Mouse (Mus musculus) forebrain, postnatal 0 days (tissue): Measurements from ENCODE around the gene Sec16b. TPM values are rescaled to one million over a fixed set of nuclear protein-coding genes. Genes with fewer than 3 reads are reported as not detected.

Experiments used
- ATAC-seq: fragments of 200-750 bp; cut with Nextera tagmentation; 2 replicates; pipeline ENCODE4 v1.8.0; 2017; ENCODE audit warnings: mild to moderate bottlenecking, moderate library complexity
- DNase-seq: peaks from one replicate; pipeline ENCODE4 v3.0.0-alpha.2; 2015
- H3K27ac ChIP-seq: fragments of 300-500 bp; sonication (generic); 2 replicates; pipeline ENCODE4 v1.5.1; 2014; ENCODE audit warnings: low read depth, mild to moderate bottlenecking, antibody characterized with exemption, low read length, moderate library complexity, mixed read lengths
- H3K27me3 ChIP-seq: fragments of 300-500 bp; sonication (generic); 2 replicates; pipeline ENCODE4 v1.6.1; 2014; ENCODE audit warnings: mild to moderate bottlenecking, low read length, mixed read lengths; ENCODE audit not compliant: insufficient read depth
- H3K36me3 ChIP-seq: fragments of 300-500 bp; sonication (generic); 2 replicates; pipeline ENCODE4 v1.6.1; 2014; ENCODE audit warnings: mild to moderate bottlenecking, moderate library complexity; ENCODE audit not compliant: insufficient read depth
- H3K4me1 ChIP-seq: fragments of 300-500 bp; sonication (generic); 2 replicates; pipeline ENCODE4 v1.6.1; 2014; ENCODE audit warnings: antibody characterized with exemption; ENCODE audit not compliant: insufficient read depth
- H3K4me2 ChIP-seq: fragments of 300-500 bp; sonication (generic); 2 replicates; pipeline ENCODE4 v1.6.1; 2014; ENCODE audit warnings: low read depth, mild to moderate bottlenecking, moderate library complexity
- H3K4me3 ChIP-seq: fragments of 300-500 bp; sonication (generic); 2 replicates; pipeline ENCODE4 v1.5.1; 2014; ENCODE audit warnings: low read depth, low read length, mixed read lengths
- H3K9ac ChIP-seq: fragments of 300-500 bp; sonication (generic); 2 replicates; pipeline ENCODE4 v1.6.1; 2014; ENCODE audit warnings: mild to moderate bottlenecking
- H3K9me3 ChIP-seq: fragments of 300-500 bp; sonication (generic); 2 replicates; pipeline ENCODE4 v1.6.1; 2016; ENCODE audit warnings: low read length
- CTCF ChIP-seq: sonication (generic); IDR thresholded peaks from 2 replicates; pipeline ENCODE4 v1.5.1; 2016; ENCODE audit warnings: antibody characterized with exemption, control low read depth, low read depth
- WGBS: fragments of 180-500 bp; shearing (Covaris S2); extraction: QIAGEN DNeasy Blood & Tissue Kit; methylation state at CpG from one replicate; pipeline ENCODE4 v1.1.7; 2014; 5-methylcytosine and 5-hydroxymethylcytosine counted together
- polyA plus RNA-seq: library from polyadenylated mRNA; unstranded; fragments of >200 nt; fragmentation: Nextera tagmentation; extraction: Ambion mirVana; gene quantifications from 2 replicates; pipeline ENCODE4 v1.2.1, GENCODE M21; 2015
- total RNA-seq: library from RNA; depleted of rRNA; stranded (reverse); fragments of >200 nt; gene quantifications from 2 replicates; pipeline ENCODE4 v1.2.3, GENCODE M21; 2014; rRNA removed

Sec16b gene
- 0.33 and 0.69 TPM in 2 replicates for total RNA-seq
- 0.23 and 0.30 TPM in 2 replicates for polyA plus RNA-seq

DNA sequence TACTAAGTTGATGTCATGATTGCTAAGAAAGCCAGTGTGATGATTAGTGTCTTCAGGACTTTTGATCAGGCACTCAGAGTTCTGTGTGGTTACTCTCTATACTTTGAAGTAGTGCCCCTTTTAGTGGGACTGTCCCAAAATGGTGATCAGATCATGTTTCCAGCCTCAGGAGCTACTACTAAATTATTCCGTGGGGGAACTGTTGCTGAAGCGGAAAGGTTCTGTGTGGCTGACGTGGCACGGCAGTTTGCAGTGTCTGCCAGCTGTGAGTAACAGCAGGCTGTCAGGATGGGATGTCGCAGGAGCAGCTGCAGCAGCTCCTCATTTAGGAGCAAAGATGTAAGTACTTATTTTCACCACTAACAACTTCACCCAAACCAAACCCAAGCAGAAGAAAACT, at the start of gene Sec16b:
Gene Sec16b (plus strand): TSS at position 207 of the 400 bp plus-strand sequence.
- TF ChIP-seq CTCF, result no peak
- H3K4me2 ChIP-seq, result no peak within 1 kb of the TSS
- H3K4me3 ChIP-seq, result no peak within 1 kb of the TSS
- no peak within 1 kb of the TSS for H3K9ac ChIP-seq
- no peaks in the 10 kb centered on the region for H3K9me3 ChIP-seq
- no peaks in the 10 kb centered on the region for H3K36me3 ChIP-seq
- no peak for ATAC-seq
- no peaks in the 10 kb centered on the region for H3K27me3 ChIP-seq
- no peaks in the 10 kb centered on the region for H3K4me1 ChIP-seq
- no peak within 1 kb of the TSS for H3K27ac ChIP-seq
- peak; percentile 46 for DNase-seq
- 17% methylated on average over 5 of the region's 5 CpGs for WGBS

DNA sequence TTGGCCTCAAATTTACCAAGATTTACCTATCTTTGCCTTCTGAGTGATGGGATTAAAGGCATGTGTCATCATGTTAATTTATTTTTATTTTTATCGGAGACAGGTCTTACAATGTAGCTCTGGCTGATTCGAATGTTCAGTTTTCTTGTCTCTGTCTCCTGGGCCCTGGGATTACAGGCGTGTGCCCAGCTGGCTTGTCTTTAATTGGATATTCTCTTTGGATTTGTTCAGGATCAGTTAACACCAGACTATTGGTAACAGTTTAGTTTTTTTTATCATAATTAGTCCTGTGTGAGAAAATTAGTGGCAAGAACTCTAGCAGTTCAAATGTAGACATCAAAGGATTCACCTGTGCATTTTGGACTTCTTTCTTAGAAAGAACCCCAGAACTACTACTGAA, 48.7 kb upstream of the Sec16b start:
- Histone ChIP-seq H3K27ac (no peak overlapping the region), H3K4me2 (no peak overlapping the region), H3K27me3 (no peaks in the 10 kb centered on the region), H3K9ac (no peak overlapping the region), H3K9me3 (no peaks in the 10 kb centered on the region), H3K4me3 (no peak overlapping the region), H3K36me3 (no peaks in the 10 kb centered on the region), H3K4me1 (peaks cover 4% of the 10 kb centered on the region; the same call in 1 of the 2 replicates)
- TF ChIP-seq CTCF, result no peak
- DNase-seq (no peak), ATAC-seq (no peak)
- 37% methylated on average over 3 of the region's 3 CpGs for WGBS

- Histone ChIP-seq H3K36me3 (no peaks in the 10 kb centered on the region), H3K4me3 (peak within 1 kb of the TSS; percentile 12), H3K27me3 (no peaks in the 10 kb centered on the region), H3K27ac (no peak within 1 kb of the TSS), H3K4me2 (peak within 1 kb of the TSS; percentile 41), H3K4me1 (peaks cover 4% of the 10 kb centered on the region; the same call in 1 of the 2 replicates), H3K9me3 (no peaks in the 10 kb centered on the region), H3K9ac (peak within 1 kb of the TSS; percentile 10; the same call in 1 of the 2 replicates)
- DNase-seq, result no peak
- peak; percentile 85 for ATAC-seq
- 4% methylated on average over 28 of the region's 29 CpGs for WGBS
- peak; percentile 64 for TF ChIP-seq CTCF
Measured at GRCm38 (mm10) chr1:157458421-157459208, 47.9 kb upstream of the Sec16b start, which contains the start of gene Cryzl2. Gene Cryzl2 (plus strand): TSS chr1:157458577.

DNA sequence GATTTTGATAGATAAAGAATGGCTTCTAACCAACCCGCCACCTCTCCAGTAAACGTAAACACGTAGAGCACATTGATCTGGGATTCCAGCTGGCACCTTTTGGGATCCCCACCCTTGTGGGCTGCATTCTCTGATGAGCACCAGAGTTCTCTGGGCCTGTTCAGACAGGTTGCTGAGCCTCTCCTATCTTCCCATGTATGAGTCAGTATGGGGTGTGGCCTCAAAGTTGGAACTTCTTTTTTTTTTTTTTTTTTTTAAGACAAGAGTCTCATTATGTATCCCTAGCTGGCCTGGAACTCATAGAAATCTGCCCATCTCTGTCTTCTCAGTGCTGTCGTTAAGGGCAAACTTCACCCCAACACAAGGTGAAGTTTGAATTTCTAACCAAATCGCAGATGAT, 46.6 kb upstream of the Sec16b start:
- 94% methylated on average over 5 of the region's 5 CpGs for WGBS
- Histone ChIP-seq H3K27ac (no peak overlapping the region), H3K4me2 (no peak overlapping the region), H3K27me3 (no peaks in the 10 kb centered on the region), H3K36me3 (no peaks in the 10 kb centered on the region), H3K4me3 (no peak overlapping the region), H3K9ac (no peak overlapping the region), H3K4me1 (peaks cover 4% of the 10 kb centered on the region; the same call in 1 of the 2 replicates), H3K9me3 (no peaks in the 10 kb centered on the region)
- no peak for TF ChIP-seq CTCF
- DNase-seq (no peak), ATAC-seq (no peak)

GRCm38 (mm10) chr1:157461276-157461675, 45.3 kb upstream of the Sec16b start:
- H3K36me3 ChIP-seq, result no peaks in the 10 kb centered on the region
- H3K4me1 ChIP-seq, result peaks cover 4% of the 10 kb centered on the region; the same call in 1 of the 2 replicates
- no peak overlapping the region for H3K27ac ChIP-seq
- no peak overlapping the region for H3K4me2 ChIP-seq
- no peaks in the 10 kb centered on the region for H3K9me3 ChIP-seq
- 93% methylated on average over 5 of the region's 5 CpGs for WGBS
- no peak overlapping the region for H3K4me3 ChIP-seq
- TF ChIP-seq CTCF, result no peak
- ATAC-seq (no peak), DNase-seq (no peak)
- no peaks in the 10 kb centered on the region for H3K27me3 ChIP-seq
- H3K9ac ChIP-seq, result no peak overlapping the region

GRCm38 (mm10) chr1:157462336-157462735, 44.2 kb upstream of the Sec16b start:
- WGBS, result 28% methylated on average over 3 of the region's 3 CpGs
- no peak for ATAC-seq
- H3K4me2 ChIP-seq, result no peak overlapping the region

DNA sequence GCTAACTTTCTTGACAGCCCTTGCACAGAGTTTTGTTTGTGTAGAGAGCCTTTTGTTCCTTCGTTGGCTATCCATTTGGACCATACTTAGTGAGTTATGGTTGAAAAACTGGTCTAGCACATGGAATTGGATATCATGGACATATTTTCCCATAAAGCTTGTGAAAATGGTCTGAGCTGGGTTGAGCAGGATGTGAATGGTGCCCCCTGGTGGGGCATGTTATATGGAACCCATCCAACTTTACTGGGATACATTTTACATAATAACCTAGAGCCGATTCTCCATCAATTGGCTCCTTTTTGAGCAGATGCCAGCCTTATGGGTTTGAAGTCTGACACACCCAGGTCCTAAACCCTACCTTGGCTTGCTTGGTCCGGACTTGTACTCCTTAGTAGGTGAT, 41.3 kb upstream of the Sec16b start:
- ATAC-seq (no peak), DNase-seq (no peak)
- no peak overlapping the region for H3K9ac ChIP-seq

More at GRCm38 (mm10) chr1:157462336-157462735, 44.2 kb upstream of the Sec16b start:
- peaks cover 4% of the 10 kb centered on the region; the same call in 1 of the 2 replicates for H3K4me1 ChIP-seq
- no peaks in the 10 kb centered on the region for H3K9me3 ChIP-seq
- H3K36me3 ChIP-seq, result no peaks in the 10 kb centered on the region
- TF ChIP-seq CTCF, result no peak
- DNase-seq, result no peak
- H3K27me3 ChIP-seq, result no peaks in the 10 kb centered on the region
- no peak overlapping the region for H3K4me3 ChIP-seq
- no peak overlapping the region for H3K9ac ChIP-seq
- H3K27ac ChIP-seq, result no peak overlapping the region

More for the DNA sequence above, 41.3 kb upstream of the Sec16b start:
- H3K27me3 ChIP-seq, result no peaks in the 10 kb centered on the region
- no peak overlapping the region for H3K4me3 ChIP-seq
- TF ChIP-seq CTCF, result peak; percentile 49
- no peaks in the 10 kb centered on the region for H3K4me1 ChIP-seq
- no peak overlapping the region for H3K27ac ChIP-seq
- H3K9me3 ChIP-seq, result no peaks in the 10 kb centered on the region
- H3K4me2 ChIP-seq, result no peak overlapping the region
- H3K36me3 ChIP-seq, result no peaks in the 10 kb centered on the region
- WGBS, result 58% methylated on average over 3 of the region's 3 CpGs
